Mouse (Mus musculus) left cerebral cortex, adult 8-10 months (tissue): ENCODE measurements around the gene Impdh1. TPM values are rescaled to one million over a fixed set of nuclear protein-coding genes. Genes with fewer than 3 reads are reported as not detected.
"Not testable (repeated sequence)": the region's sequence is repeated elsewhere in the genome, so short reads cannot be mapped to it uniquely, and the experiment has no call there.

Experiments used
- DNase-seq, 2 experiments: peaks; one replicate each; pipeline ENCODE4 v3.0.0; 2022; ENCODE audit warnings: low spot score in 2 of 2
- total RNA-seq, 4 experiments: library from RNA; stranded (reverse); gene quantifications; 2 replicates each; pipeline ENCODE4 v1.2.4; 2022

Gene Impdh1
- total RNA-seq, result 10 to 100 TPM; 52.5 to 72.2 (median 59.0) TPM

GRCm38 (mm10) chr6:29215881-29216501 lies at the start of gene Impdh1:
Gene Impdh1 (minus strand): TSS chr6:29216364.
- peak in 1 of 2 experiments; percentile 42 for DNase-seq

DNA sequence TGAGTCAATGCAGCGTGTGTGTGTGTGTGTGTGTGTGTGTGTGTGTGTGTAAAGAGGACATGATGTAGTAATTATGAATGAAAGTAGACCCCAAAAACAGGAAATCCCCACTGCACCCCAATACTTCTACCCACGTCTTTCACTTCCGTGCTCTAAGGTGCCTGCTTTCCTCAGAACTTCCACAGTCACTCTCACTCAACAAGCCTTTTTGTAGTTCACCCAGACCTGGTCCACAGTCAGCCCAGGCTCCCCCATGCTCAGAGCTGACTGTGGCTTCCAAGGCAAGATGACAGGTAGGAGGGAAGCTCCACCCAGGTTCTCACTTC lies 48.3 kb upstream of the Impdh1 start:
- no peak for DNase-seq

DNA sequence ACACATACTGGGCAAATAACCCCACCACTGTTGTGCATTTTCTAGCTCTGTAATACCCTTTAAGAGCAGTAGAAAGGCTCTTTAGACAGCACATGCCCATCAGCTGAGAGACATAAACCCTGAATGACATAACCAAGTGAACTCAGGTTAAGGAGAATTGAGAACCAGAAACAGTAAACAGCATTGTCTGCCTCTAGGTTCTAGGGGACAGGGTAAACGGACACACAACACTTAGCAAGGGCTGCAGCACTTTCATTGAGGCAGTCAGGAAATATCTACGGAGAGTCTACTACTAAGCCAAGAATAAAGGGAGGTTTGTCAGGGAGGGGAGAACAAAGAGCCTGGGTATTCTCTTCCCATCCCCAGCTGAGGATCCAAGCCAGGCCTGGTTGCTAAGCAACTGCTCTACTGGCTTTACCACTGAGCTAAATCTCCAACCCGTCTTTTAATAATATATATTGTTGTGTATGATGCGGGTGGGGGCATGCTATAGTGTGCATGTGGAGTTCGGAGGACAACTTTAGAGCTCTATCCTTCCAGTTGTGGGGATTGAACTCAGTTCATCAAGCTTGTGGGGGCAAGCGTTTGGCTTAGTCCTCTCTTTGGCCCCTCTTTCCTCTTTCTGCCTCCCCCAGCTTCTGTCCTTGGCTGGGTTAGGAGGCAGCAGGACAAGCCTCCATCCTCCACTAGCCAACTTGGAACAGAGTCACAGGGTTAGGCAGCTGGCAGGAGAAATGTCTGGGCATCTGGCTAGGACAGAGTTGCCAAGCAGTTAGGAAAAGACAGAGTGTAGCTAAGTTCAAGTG lies 47.7 kb upstream of the Impdh1 start:
- DNase-seq, result peak in 1 of 2 experiments; percentile 47

DNA sequence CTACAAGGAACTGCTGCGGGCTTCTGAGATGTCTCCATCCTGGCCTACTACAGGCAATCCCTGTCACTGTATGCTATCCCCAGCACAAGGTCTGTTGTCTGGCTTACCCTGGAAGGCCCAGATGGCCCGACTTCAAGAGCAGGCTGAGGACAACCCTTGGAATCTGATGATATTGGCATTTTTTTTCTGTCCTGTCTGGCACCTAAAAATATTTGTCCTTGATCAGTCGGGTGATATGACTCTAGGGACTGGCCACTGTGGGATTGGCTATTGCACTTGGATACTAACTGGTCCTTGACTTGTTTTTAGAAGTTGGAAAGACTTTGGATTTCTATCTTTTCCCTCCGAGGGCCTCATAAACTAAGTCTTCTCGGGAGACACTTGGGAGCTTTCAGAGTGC lies 45.7 kb upstream of the Impdh1 start:
- DNase-seq, result no peak

GRCm38 (mm10) chr6:29259418-29259817 lies 43.3 kb upstream of the Impdh1 start:
- DNase-seq, result no peak

GRCm38 (mm10) chr6:29247072-29247471 lies 30.9 kb upstream of the Impdh1 start:
- no peak for DNase-seq

- no peak for DNase-seq
These were observed 30.4 kb upstream of the Impdh1 start for GRCm38 (mm10) chr6:29246585-29246984.

- DNase-seq, result no peak
These were observed 30.0 kb upstream of the Impdh1 start for GRCm38 (mm10) chr6:29246183-29246582.

- no peak for DNase-seq
These were observed 29.3 kb upstream of the Impdh1 start for GRCm38 (mm10) chr6:29245272-29246120.

DNA sequence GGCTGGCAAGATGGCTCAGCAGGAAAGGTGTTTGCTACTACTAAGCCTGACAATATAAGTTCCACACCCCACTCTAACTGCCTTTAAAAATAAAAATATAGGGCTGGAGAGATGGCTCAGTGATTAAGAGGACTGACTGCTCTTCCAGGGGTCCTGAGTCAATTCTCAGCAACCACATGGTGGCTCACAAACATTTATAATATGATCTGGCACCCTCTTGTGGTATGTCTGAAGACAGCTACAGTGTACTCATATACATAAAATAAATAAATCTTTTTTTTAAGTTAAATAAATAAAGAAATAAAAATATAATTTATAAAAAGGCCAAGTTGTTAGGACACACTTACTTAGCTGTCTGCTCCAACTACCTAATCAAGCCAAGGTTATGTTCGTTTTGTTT lies 26.1 kb upstream of the Impdh1 start:
- DNase-seq, result no peak

GRCm38 (mm10) chr6:29241697-29242096 lies 25.5 kb upstream of the Impdh1 start:
- DNase-seq, result no peak

DNA sequence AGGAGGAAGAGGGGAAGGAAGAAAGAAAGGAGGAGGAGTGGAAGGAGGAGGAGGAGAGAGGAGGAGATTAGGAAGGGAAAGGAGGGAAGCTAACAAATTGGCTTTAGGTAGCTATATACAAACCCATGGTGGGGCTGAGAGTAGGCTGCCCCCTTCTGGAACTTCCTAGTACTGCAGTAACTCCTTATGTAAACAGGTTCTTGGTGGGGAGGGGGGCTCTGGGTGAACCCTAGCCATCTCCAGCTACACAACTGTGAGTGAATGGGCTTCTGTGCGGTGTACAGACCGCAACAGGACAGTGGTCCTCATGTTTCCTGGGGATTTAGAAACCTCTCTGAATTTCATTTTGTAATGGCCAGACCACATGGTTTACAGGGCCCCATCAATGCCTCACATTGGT lies 24.6 kb upstream of the Impdh1 start:
- no peak for DNase-seq

- no peak for DNase-seq
These were observed 18.1 kb upstream of the Impdh1 start for GRCm38 (mm10) chr6:29234272-29234671.

DNA sequence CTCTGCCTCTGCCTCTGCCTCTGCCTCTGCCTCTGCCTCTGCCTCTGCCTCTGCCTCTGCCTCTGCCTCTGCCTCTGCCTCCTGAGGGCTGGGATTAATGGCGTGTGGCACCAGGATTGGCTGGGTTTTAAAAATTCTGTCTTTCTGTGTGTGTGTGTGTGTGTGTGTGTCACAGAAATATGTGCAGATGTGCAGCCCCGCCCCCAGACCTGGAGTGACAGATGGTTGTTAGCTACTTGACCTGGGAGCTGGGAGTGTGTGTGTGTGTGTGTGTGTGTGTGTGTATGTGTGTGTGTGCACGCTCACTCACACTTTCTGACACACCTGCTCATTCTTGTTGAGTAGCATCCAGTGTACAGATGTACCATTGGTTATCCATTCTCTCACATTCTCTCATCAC lies 17.5 kb upstream of the Impdh1 start:
- DNase-seq, result no peak

GRCm38 (mm10) chr6:29232321-29232720 lies 16.2 kb upstream of the Impdh1 start:
- DNase-seq, result no peak

- no peak for DNase-seq
These were observed 15.6 kb upstream of the Impdh1 start for GRCm38 (mm10) chr6:29231799-29232198.

DNA sequence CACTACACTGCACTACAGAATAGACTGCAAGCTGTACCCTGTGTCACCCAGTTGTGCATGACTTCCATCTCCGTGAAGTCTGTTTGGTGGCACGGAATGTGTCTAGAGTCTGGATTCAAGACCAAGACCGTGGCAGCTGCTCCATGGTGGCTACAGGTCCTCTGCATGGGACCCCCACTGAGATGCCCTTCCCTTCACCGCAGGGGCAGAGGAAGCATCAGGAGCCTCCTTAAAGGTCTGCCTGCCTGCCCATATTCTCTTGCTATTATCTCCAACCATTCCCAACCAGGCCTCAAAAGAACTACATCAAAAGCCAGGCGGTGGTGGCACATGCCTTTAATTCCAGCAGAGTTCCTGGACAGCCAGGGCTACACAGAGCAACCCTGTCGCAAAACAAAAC lies 14.2 kb upstream of the Impdh1 start:
- DNase-seq, result no peak

GRCm38 (mm10) chr6:29229265-29229913 lies 13.2 kb upstream of the Impdh1 start:
- DNase-seq, result no peak

DNA sequence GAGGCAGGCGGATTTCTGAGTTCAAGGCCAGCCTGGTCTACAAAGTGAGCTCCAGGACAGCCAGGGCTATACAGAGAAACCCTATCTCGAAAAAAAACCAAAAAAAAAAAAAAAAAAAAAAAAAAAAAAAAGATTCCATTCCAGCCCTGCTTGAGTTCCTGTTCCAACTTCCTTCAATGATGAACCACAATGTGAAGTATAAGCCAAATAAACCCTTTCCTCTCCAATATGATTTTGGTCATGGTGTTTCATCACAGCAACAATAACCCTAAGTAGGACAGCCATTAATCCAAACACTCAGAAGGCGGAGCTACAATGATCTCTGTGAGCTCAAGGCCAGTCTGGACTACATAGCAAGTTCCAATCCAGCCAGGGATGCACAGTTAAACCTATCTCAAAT lies 1.6 kb upstream of the Impdh1 start:
- DNase-seq, result not testable (repeated sequence)

DNA sequence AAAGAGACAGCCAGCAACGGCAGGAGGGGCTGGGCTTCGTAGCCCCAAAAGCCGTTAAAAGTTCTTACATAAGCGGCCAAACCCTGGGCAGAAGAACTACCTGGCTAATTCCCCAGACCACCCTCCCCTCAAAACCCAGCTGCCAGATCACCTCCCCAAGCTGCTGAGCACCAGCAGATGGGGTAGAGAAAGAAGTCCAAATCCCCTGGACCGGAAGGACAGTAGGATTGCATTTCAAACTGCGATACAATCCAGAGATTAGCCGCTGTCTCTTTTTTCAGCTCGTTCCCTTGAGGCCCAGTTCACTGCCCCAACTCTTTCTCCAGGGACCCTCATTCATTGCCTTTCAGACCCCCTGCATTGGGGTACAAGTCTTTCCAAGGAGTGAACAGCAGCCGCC lies 983 bp downstream of the Impdh1 start:
- no peak for DNase-seq

DNA sequence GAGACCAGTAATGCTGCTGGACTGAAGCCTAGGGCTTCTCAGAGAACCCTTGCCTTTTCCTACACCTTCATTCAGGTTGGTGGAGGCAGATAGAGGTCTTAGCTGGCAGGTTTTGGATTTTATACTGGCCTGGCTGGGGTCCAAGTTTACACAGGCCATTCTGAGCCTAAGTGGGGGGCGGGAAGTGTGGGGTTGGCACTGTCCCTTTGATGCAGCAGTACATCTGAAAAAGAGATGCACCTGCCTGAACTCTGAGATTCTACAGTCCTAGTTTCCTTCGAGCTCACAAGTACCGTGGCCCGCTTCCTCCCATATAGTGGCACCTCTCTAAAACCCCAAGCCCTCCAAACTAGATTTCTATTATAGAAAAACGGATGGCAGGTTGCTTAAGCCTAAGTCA lies 1.4 kb downstream of the Impdh1 start:
- no peak for DNase-seq

DNA sequence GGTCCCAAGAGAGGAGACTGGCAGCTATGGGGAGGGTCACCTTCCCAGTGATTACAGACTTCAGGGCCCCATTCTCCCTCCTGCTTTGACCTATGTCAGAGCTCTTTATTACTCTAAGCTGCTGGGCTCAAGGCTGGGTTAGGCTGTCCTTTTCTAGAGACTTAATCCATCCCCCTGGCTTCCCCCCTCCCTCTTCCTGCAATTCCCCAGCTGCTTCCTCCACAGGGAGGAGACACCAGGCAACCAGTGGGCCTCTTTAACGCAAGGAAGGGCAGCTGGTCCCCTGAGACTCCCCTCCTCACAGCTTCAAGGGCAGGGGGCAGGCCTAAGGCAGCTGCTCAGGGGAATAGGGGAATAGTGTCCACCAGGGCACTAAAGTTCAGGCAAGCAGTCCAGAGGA lies 1.9 kb downstream of the Impdh1 start:
- no peak for DNase-seq
